Mouse (Mus musculus): ENCODE results near the gene Axl.

Axl gene

GRCm38 (mm10) chr7:25714581-25714980 lies 73.9 kb downstream of the Axl start:
- no peak for ATAC-seq (ENCODE audit: insufficient number of reproducible peaks, low FRiP score, low TSS enrichment)

GRCm38 (mm10) chr7:25712801-25713200 lies 75.7 kb downstream of the Axl start:
- no peak for ATAC-seq (ENCODE audit: insufficient number of reproducible peaks, low FRiP score, low TSS enrichment)

- no peak for ATAC-seq (ENCODE audit: insufficient number of reproducible peaks, low FRiP score, low TSS enrichment)
Measured at GRCm38 (mm10) chr7:25711731-25712197, 76.7 kb downstream of the Axl start.

- no peak for ATAC-seq (ENCODE audit: insufficient number of reproducible peaks, low FRiP score, low TSS enrichment)
Measured at GRCm38 (mm10) chr7:25711165-25711564, 77.3 kb downstream of the Axl start.

GRCm38 (mm10) chr7:25710519-25711130 lies 77.9 kb downstream of the Axl start:
- no peak for ATAC-seq (ENCODE audit: insufficient number of reproducible peaks, low FRiP score, low TSS enrichment)

GRCm38 (mm10) chr7:25709961-25710360 lies 78.5 kb downstream of the Axl start:
- ATAC-seq (ENCODE audit: insufficient number of reproducible peaks, low FRiP score, low TSS enrichment), result no peak

GRCm38 (mm10) chr7:25707581-25708292 lies 80.8 kb downstream of the Axl start:
- ATAC-seq (ENCODE audit: insufficient number of reproducible peaks, low FRiP score, low TSS enrichment), result no peak
